Mouse (Mus musculus): ENCODE data around the gene Apoc1.

Gene Apoc1

GRCm38 (mm10) chr7:19712414-19712813 is 20.0 kb upstream of the Apoc1 start:
- in situ Hi-C loops (cut with MboI; ENCODE audit: unreplicated experiment in 2 of 2): loop anchor here (5.0 kb wide), 3 partner anchors 45 to 210 kb away; partner anchors contain the start of gene Clptm1 (in 1 of the 2)

GRCm38 (mm10) chr7:19710650-19711049 is 18.2 kb upstream of the Apoc1 start:
- in situ Hi-C loops (cut with MboI; ENCODE audit: unreplicated experiment in 2 of 2): loop anchor here (5.0 kb wide), 3 partner anchors 43 to 208 kb away; partner anchors contain the start of gene Clptm1 (in 1 of the 2)

GRCm38 (mm10) chr7:19705271-19705670 is 12.8 kb upstream of the Apoc1 start:
- in situ Hi-C loops (cut with MboI; ENCODE audit: unreplicated experiment in 2 of 2): no loop called here

- in situ Hi-C loops (cut with MboI; ENCODE audit: unreplicated experiment in 2 of 2): loop anchor here in 1 of 2 experiments (5.0 kb wide), 1 partner anchor 37 kb away; the partner anchor contains the start of gene Clptm1
Observed at GRCm38 (mm10) chr7:19704475-19704874, 12.0 kb upstream of the Apoc1 start.

GRCm38 (mm10) chr7:19702859-19703555 is 10.5 kb upstream of the Apoc1 start:
- in situ Hi-C loops (cut with MboI; ENCODE audit: unreplicated experiment in 2 of 2): loop anchor here in 1 of 2 experiments (5.0 kb wide), 1 partner anchor 36 kb away; the partner anchor contains the start of gene Clptm1

- in situ Hi-C loops (cut with MboI; ENCODE audit: unreplicated experiment in 2 of 2): loop anchor here in 1 of 2 experiments (5.0 kb wide), 1 partner anchor 34 kb away; the partner anchor contains the start of gene Clptm1
Observed at GRCm38 (mm10) chr7:19701069-19701761, 8.8 kb upstream of the Apoc1 start.

- in situ Hi-C loops (cut with MboI; ENCODE audit: unreplicated experiment in 2 of 2): loop anchor here in 1 of 2 experiments (5.0 kb wide), 1 partner anchor 33 kb away; the partner anchor contains the start of gene Clptm1
Observed at GRCm38 (mm10) chr7:19700299-19701068, 8.0 kb upstream of the Apoc1 start.

- in situ Hi-C loops (cut with MboI; ENCODE audit: unreplicated experiment in 2 of 2): loop anchor here in 1 of 2 experiments (5.0 kb wide), 1 partner anchor 32 kb away; the partner anchor contains the start of gene Clptm1
Observed at GRCm38 (mm10) chr7:19699827-19700148, 7.3 kb upstream of the Apoc1 start.

GRCm38 (mm10) chr7:19698907-19699826 is 6.7 kb upstream of the Apoc1 start, which contains the start of gene Apoe:
Gene Apoe, minus strand, starts transcription at chr7:19699188.
- in situ Hi-C loops (cut with MboI; ENCODE audit: unreplicated experiment in 2 of 2): no loop called here

GRCm38 (mm10) chr7:19697949-19698906 is 5.8 kb upstream of the Apoc1 start:
- in situ Hi-C loops (cut with MboI; ENCODE audit: unreplicated experiment in 2 of 2): no loop called here

- in situ Hi-C loops (cut with MboI; ENCODE audit: unreplicated experiment in 2 of 2): no loop called here
Observed at GRCm38 (mm10) chr7:19696336-19696873, 3.9 kb upstream of the Apoc1 start.

- in situ Hi-C loops (cut with MboI; ENCODE audit: unreplicated experiment in 2 of 2): no loop called here
Observed at GRCm38 (mm10) chr7:19695881-19696280, 3.4 kb upstream of the Apoc1 start.

- in situ Hi-C loops (cut with MboI; ENCODE audit: unreplicated experiment in 2 of 2): no loop called here
Observed at GRCm38 (mm10) chr7:19695213-19695594, 2.7 kb upstream of the Apoc1 start.

GRCm38 (mm10) chr7:19694336-19695212 is 2.1 kb upstream of the Apoc1 start:
- in situ Hi-C loops (cut with MboI; ENCODE audit: unreplicated experiment in 2 of 2): no loop called here

GRCm38 (mm10) chr7:19693421-19693820 is 961 bp upstream of the Apoc1 start:
- in situ Hi-C loops (cut with MboI; ENCODE audit: unreplicated experiment in 2 of 2): no loop called here

GRCm38 (mm10) chr7:19691434-19691833 is 1.0 kb downstream of the Apoc1 start:
- in situ Hi-C loops (cut with MboI; ENCODE audit: unreplicated experiment in 2 of 2): no loop called here

GRCm38 (mm10) chr7:19690845-19691244 is 1.6 kb downstream of the Apoc1 start:
- in situ Hi-C loops (cut with MboI; ENCODE audit: unreplicated experiment in 2 of 2): no loop called here
